Mouse (Mus musculus): ENCODE data around the gene Zkscan2.

The Zkscan2 gene

DNA sequence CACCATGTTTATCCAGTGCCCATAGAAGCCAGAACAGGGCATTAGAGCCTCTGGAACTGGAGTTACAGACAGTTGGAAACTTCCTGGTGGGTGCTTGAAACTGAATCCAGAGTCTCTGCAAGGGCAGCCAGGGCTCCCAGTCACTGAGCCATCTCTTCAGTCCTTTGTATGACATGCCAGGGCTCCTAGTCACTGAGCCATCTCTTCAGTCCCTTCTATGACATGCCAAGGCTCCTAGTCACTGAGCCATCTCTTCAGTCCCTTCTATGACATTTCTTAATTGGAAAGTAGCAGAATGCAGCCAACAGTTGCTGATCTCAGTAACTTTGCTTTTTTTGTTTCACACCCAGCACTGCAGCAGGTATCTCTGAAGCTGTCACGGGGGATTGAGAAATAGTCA lies 58.2 kb downstream of the Zkscan2 start:
- DNase-seq (ENCODE audit: low spot score in 2 of 2) = no peak

DNA sequence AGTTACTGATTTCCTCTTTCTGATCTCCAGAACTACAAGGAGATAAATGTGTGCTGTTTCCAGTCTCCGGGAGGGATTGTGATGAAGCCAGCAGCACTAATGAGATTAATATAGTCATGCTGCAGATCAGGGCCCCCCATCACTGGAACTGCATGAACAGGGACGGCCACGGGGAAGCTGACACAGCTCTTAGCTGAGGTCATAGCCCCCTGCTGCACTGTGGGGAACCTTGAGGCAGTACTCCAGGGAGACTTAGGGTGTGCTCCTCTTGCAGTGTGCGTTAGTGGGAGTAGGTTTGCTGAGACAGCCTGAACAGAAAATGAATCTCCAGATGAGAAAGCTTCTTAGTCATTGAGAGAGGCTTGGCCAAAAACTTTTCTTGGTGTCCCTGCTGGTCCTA lies 69.0 kb downstream of the Zkscan2 start:
- DNase-seq (ENCODE audit: low spot score in 2 of 2) = no peak

DNA sequence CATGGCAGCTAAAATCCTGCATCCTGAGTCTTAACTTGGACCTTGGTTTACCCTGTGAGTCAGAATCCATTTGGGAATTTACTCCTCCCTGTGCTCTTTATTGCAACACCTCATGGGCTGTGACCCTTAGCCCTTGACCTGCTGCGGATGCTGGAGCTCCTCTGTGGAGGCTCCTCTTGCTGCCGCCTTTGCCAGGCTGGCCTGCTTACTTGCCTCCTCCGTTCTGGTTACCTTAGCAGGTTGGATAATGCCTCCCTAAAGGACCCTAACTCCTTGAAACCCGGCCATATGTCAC lies 69.9 kb downstream of the Zkscan2 start:
- no peak for DNase-seq (ENCODE audit: low spot score in 2 of 2)

GRCm38 (mm10) chr7:123429624-123430410 lies 70.4 kb downstream of the Zkscan2 start:
- no peak for DNase-seq (ENCODE audit: low spot score in 2 of 2)
